Mouse (Mus musculus): ENCODE measurements at regions not wholly inside any gene's neighbourhood (a gene's known extent, or its start where the extent isn't known, plus 50 kb on each side); places are given as distances from the start of the nearest gene placed in this dataset.

DNA sequence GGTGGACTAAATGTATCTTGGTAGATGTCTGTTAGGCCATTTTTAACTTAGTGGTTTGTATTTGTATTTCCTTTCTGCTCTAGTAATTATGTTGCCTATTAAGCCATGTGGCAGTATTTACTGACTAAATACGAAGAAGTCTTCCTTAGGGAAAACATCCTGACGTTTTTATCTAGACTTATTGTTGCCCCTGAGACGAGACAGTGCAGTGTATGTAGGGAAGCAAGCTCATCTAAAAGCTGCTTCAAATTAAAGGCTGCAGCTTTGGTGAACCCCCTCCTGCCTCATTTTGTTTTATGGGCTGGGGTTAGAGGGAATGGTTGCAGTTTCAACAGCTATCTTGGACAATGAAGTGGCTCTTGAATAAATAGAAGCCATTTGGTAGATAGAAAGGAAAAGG is 54.6 kb upstream of the C1galt1 start:
- Histone ChIP-seq H3K4me1 (ENCODE audit: control insufficient read depth, low read depth, low read length) (no peaks in the 10 kb centered on the region), H3K27me3 (ENCODE audit: control insufficient read depth, insufficient read depth, low read depth, low read length) (no peaks in the 10 kb centered on the region), H3K4me3 (ENCODE audit: low read depth, low read length) (no peak overlapping the region), H3K27ac (ENCODE audit: low read length) (no peak overlapping the region), H3K36me3 (ENCODE audit: control insufficient read depth, insufficient read depth) (no peaks in the 10 kb centered on the region), H3K9ac (ENCODE audit: low read depth, low read length) (no peak overlapping the region), H3K9me3 (replicated peaks; ENCODE audit: control insufficient read depth, low read length) (no peaks in the 10 kb centered on the region), H3K4me2 (ENCODE audit: low read depth, low read length) (no peak overlapping the region)
- no peak for ATAC-seq (ENCODE audit: low read depth)
- WGBS (ENCODE audit: insufficient replicate concordance) = 30% methylated on average over 3 of the region's 3 CpGs

- H3K27ac ChIP-seq (ENCODE audit: low read length) = no peak overlapping the region
- H3K27me3 ChIP-seq (ENCODE audit: control insufficient read depth, insufficient read depth, low read depth, low read length) = no peaks in the 10 kb centered on the region
- 45% methylated on average over 3 of the region's 3 CpGs for WGBS (ENCODE audit: insufficient replicate concordance)
- H3K36me3 ChIP-seq (ENCODE audit: control insufficient read depth, insufficient read depth) = no peaks in the 10 kb centered on the region
- H3K4me2 ChIP-seq (ENCODE audit: low read depth, low read length) = no peak overlapping the region
- no peak overlapping the region for H3K4me3 ChIP-seq (ENCODE audit: low read depth, low read length)
- no peak for ATAC-seq (ENCODE audit: low read depth)
- H3K9ac ChIP-seq (ENCODE audit: low read depth, low read length) = no peak overlapping the region
- no peaks in the 10 kb centered on the region for H3K4me1 ChIP-seq (ENCODE audit: control insufficient read depth, low read depth, low read length)
- no peaks in the 10 kb centered on the region for H3K9me3 ChIP-seq (replicated peaks; ENCODE audit: control insufficient read depth, low read length)
Measured at GRCm38 (mm10) chr6:7789071-7789470, 55.6 kb upstream of the C1galt1 start.

- Histone ChIP-seq H3K27me3 (ENCODE audit: control insufficient read depth, insufficient read depth, low read depth, low read length) (no peaks in the 10 kb centered on the region), H3K4me2 (ENCODE audit: low read depth, low read length) (no peak overlapping the region), H3K4me1 (ENCODE audit: control insufficient read depth, low read depth, low read length) (peaks cover 10% of the 10 kb centered on the region), H3K4me3 (ENCODE audit: low read depth, low read length) (no peak overlapping the region), H3K27ac (ENCODE audit: low read length) (no peak overlapping the region), H3K36me3 (ENCODE audit: control insufficient read depth, insufficient read depth) (no peaks in the 10 kb centered on the region), H3K9me3 (replicated peaks; ENCODE audit: control insufficient read depth, low read length) (no peaks in the 10 kb centered on the region), H3K9ac (ENCODE audit: low read depth, low read length) (no peak overlapping the region)
- no peak for ATAC-seq (ENCODE audit: low read depth)
- 59% methylated on average over 4 of the region's 4 CpGs for WGBS (ENCODE audit: insufficient replicate concordance)
Measured at GRCm38 (mm10) chr6:7785407-7785806, 59.2 kb upstream of the C1galt1 start.

- peak; percentile 86 for ATAC-seq (ENCODE audit: low read depth)
- Histone ChIP-seq H3K27ac (ENCODE audit: low read length) (peak overlapping the region; percentile 74), H3K4me3 (ENCODE audit: low read depth, low read length) (no peak overlapping the region), H3K27me3 (ENCODE audit: control insufficient read depth, insufficient read depth, low read depth, low read length) (no peaks in the 10 kb centered on the region), H3K4me2 (ENCODE audit: low read depth, low read length) (no peak overlapping the region), H3K36me3 (ENCODE audit: control insufficient read depth, insufficient read depth) (no peaks in the 10 kb centered on the region), H3K9ac (ENCODE audit: low read depth, low read length) (no peak overlapping the region), H3K9me3 (replicated peaks; ENCODE audit: control insufficient read depth, low read length) (no peaks in the 10 kb centered on the region), H3K4me1 (ENCODE audit: control insufficient read depth, low read depth, low read length) (peaks cover 21% of the 10 kb centered on the region)
- WGBS (ENCODE audit: insufficient replicate concordance) = 8% methylated on average over 1 of the region's 1 CpGs
Measured at GRCm38 (mm10) chr6:7783059-7783458, 61.6 kb upstream of the C1galt1 start.

DNA sequence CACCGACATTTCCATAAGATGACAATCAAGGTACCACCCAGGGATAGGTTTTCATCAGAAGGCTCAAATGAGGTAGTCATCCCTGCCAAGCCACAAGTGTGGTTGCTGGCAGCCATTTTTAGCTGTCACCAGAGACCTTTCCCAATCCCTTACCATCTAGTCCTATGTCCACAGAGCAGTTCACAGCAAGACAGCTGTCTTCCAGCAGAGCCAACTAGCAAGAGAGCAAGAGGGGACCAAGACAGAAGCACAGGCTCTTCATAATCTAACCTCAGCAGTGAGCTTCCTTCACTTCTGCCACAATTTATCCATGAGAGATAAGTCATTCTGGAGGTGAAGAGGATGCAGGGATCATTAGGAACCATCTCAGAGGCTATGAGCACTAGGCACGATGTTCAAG is 64.7 kb upstream of the C1galt1 start:
- WGBS (ENCODE audit: insufficient replicate concordance) = 68% methylated on average over 2 of the region's 2 CpGs
- H3K9ac ChIP-seq (ENCODE audit: low read depth, low read length) = no peak overlapping the region
- H3K4me1 ChIP-seq (ENCODE audit: control insufficient read depth, low read depth, low read length) = peaks cover 21% of the 10 kb centered on the region

GRCm38 (mm10) chr6:7778642-7779404 is 65.8 kb upstream of the C1galt1 start:
- no peak overlapping the region for H3K4me3 ChIP-seq (ENCODE audit: low read depth, low read length)

More for the DNA sequence above, 64.7 kb upstream of the C1galt1 start:
- Histone ChIP-seq H3K27ac (ENCODE audit: low read length) (no peak overlapping the region), H3K36me3 (ENCODE audit: control insufficient read depth, insufficient read depth) (no peaks in the 10 kb centered on the region), H3K4me2 (ENCODE audit: low read depth, low read length) (no peak overlapping the region), H3K27me3 (ENCODE audit: control insufficient read depth, insufficient read depth, low read depth, low read length) (no peaks in the 10 kb centered on the region), H3K9me3 (replicated peaks; ENCODE audit: control insufficient read depth, low read length) (no peaks in the 10 kb centered on the region), H3K4me3 (ENCODE audit: low read depth, low read length) (no peak overlapping the region)
- ATAC-seq (ENCODE audit: low read depth) = no peak

DNA sequence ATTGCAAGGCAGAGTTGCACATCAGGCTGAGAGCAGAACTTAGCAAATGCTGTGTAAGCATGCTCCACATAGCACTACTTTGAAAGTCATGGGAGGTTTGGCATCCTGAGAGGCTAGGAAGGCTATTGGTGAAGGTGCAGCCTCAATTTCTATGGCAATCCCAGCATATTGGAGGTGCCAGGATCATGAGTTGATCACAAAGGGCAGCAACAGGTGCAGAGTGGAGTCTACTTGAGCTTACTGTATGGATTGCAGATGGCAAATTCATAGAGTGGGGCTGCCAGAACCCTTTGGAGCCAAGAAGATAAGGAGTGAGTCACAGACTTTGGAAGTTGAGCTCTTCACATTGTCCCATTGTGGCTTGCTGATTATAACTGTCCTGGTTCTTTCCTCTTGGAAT is 75.4 kb upstream of the Asns start:
- Histone ChIP-seq H3K4me3 (ENCODE audit: low read depth, low read length) (no peak overlapping the region), H3K4me1 (ENCODE audit: control insufficient read depth, low read depth, low read length) (no peaks in the 10 kb centered on the region), H3K9ac (ENCODE audit: low read depth, low read length) (no peak overlapping the region), H3K4me2 (ENCODE audit: low read depth, low read length) (no peak overlapping the region), H3K27ac (ENCODE audit: low read length) (no peak overlapping the region), H3K36me3 (ENCODE audit: control insufficient read depth, insufficient read depth) (no peaks in the 10 kb centered on the region), H3K9me3 (replicated peaks; ENCODE audit: control insufficient read depth, low read length) (no peaks in the 10 kb centered on the region), H3K27me3 (ENCODE audit: control insufficient read depth, insufficient read depth, low read depth, low read length) (no peaks in the 10 kb centered on the region)
- ATAC-seq (ENCODE audit: low read depth) = no peak

More at GRCm38 (mm10) chr6:7778642-7779404, 65.8 kb upstream of the C1galt1 start:
- H3K9me3 ChIP-seq (replicated peaks; ENCODE audit: control insufficient read depth, low read length) = no peaks in the 10 kb centered on the region
- no peaks in the 10 kb centered on the region for H3K36me3 ChIP-seq (ENCODE audit: control insufficient read depth, insufficient read depth)
- ATAC-seq (ENCODE audit: low read depth) = peak; percentile 70
- peaks cover 21% of the 10 kb centered on the region for H3K4me1 ChIP-seq (ENCODE audit: control insufficient read depth, low read depth, low read length)
- no peak overlapping the region for H3K9ac ChIP-seq (ENCODE audit: low read depth, low read length)
- H3K27me3 ChIP-seq (ENCODE audit: control insufficient read depth, insufficient read depth, low read depth, low read length) = no peaks in the 10 kb centered on the region
- peak overlapping the region; percentile 36; the same call in 1 of the 2 replicates for H3K4me2 ChIP-seq (ENCODE audit: low read depth, low read length)
- H3K27ac ChIP-seq (ENCODE audit: low read length) = peak overlapping the region; percentile 51
- 26% methylated on average over 7 of the region's 7 CpGs for WGBS (ENCODE audit: insufficient replicate concordance)

DNA sequence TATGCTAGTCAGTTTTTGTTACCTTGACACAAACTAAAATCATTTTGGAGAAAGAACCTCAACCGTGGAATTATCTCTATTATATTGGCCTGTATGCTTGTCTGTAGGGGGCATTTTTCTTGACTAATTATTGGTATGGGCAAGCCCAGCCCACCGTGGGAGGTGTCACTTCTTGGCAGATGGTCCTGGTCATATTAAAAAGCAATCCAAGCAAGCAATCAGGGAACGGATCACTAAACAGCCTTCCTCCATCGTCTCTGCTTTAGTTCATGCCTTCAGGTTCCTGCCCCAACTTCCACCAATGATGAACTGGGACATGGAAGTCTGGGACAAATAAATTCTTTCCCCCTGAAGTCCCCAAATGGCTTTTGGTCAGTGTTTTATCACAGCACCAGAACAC is 74.6 kb upstream of the Asns start:
- Histone ChIP-seq H3K27ac (ENCODE audit: low read length) (no peak overlapping the region), H3K27me3 (ENCODE audit: control insufficient read depth, insufficient read depth, low read depth, low read length) (no peaks in the 10 kb centered on the region), H3K9me3 (replicated peaks; ENCODE audit: control insufficient read depth, low read length) (no peaks in the 10 kb centered on the region), H3K4me1 (ENCODE audit: control insufficient read depth, low read depth, low read length) (no peaks in the 10 kb centered on the region), H3K36me3 (ENCODE audit: control insufficient read depth, insufficient read depth) (no peaks in the 10 kb centered on the region), H3K9ac (ENCODE audit: low read depth, low read length) (no peak overlapping the region), H3K4me2 (ENCODE audit: low read depth, low read length) (no peak overlapping the region), H3K4me3 (ENCODE audit: low read depth, low read length) (no peak overlapping the region)
- no peak for ATAC-seq (ENCODE audit: low read depth)
- WGBS (ENCODE audit: insufficient replicate concordance) = 65% methylated on average over 4 of the region's 4 CpGs

DNA sequence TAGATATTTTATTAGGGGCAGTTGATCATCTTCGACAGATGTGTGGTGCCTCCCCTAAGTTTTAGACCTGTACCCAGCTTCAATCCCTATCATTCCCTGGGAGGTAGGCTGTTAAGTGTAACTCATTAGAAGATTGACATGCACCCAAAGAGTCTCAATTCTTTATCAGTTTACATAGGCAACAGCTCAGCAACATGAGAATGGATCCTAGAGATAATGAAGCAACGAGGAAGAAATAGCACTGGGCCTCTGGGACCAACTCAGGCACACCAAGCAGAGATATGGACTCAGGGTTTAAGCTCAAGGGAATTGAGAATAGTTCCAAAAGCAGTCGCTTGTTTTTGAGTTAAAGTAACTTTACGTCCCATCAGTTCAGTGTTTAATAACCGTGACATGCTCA is 66.3 kb upstream of the Asns start:
- peak; percentile 92 for ATAC-seq (ENCODE audit: low read depth)
- 33% methylated on average over 5 of the region's 5 CpGs for WGBS (ENCODE audit: insufficient replicate concordance)
- Histone ChIP-seq H3K36me3 (ENCODE audit: control insufficient read depth, insufficient read depth) (no peaks in the 10 kb centered on the region), H3K4me1 (ENCODE audit: control insufficient read depth, low read depth, low read length) (peaks cover 5% of the 10 kb centered on the region; the same call in 1 of the 2 replicates), H3K27me3 (ENCODE audit: control insufficient read depth, insufficient read depth, low read depth, low read length) (no peaks in the 10 kb centered on the region), H3K4me2 (ENCODE audit: low read depth, low read length) (no peak overlapping the region), H3K4me3 (ENCODE audit: low read depth, low read length) (no peak overlapping the region), H3K9me3 (replicated peaks; ENCODE audit: control insufficient read depth, low read length) (no peaks in the 10 kb centered on the region), H3K27ac (ENCODE audit: low read length) (no peak overlapping the region), H3K9ac (ENCODE audit: low read depth, low read length) (no peak overlapping the region)
